Mouse (Mus musculus) embryonic facial prominence, embryonic 14.5 days (tissue): ENCODE measurements around the gene Cnga2. TPM values are rescaled to one million over a fixed set of nuclear protein-coding genes. Genes with fewer than 3 reads are reported as not detected.
A peak's percentile ranks its signal among the peaks of the same experiment; 100 is the strongest.

Experiments used
- ATAC-seq: fragments of 200-750 bp; cut with Nextera tagmentation; 2 replicates; pipeline ENCODE4 v1.8.0; 2017; ENCODE audit warnings: low read depth, moderate number of reproducible peaks, moderate TSS enrichment
- DNase-seq: peaks from one replicate; pipeline ENCODE4 v3.0.0-alpha.2; 2015; ENCODE audit warnings: low spot score
- H3K27ac ChIP-seq: fragments of 300-500 bp; sonication (generic); replicated peaks from 2 replicates; pipeline ENCODE4 v1.5.1; 2014; ENCODE audit warnings: low read depth, mild to moderate bottlenecking, low read length, moderate library complexity
- H3K27me3 ChIP-seq: fragments of 300-500 bp; sonication (generic); replicated peaks from 2 replicates; pipeline ENCODE4 v1.6.1; 2014; ENCODE audit warnings: low read length; ENCODE audit not compliant: control insufficient read depth, insufficient read depth
- H3K36me3 ChIP-seq: fragments of 300-500 bp; sonication (generic); 2 replicates; pipeline ENCODE4 v1.6.1; 2014; ENCODE audit warnings: low read length, mixed read lengths; ENCODE audit not compliant: control insufficient read depth, insufficient read depth
- H3K4me1 ChIP-seq: fragments of 300-500 bp; sonication (generic); 2 replicates; pipeline ENCODE4 v1.6.1; 2014; ENCODE audit warnings: antibody characterized with exemption, low read length; ENCODE audit not compliant: control insufficient read depth, insufficient read depth
- H3K4me2 ChIP-seq: fragments of 300-500 bp; sonication (generic); 2 replicates; pipeline ENCODE4 v1.6.1; 2014; ENCODE audit warnings: low read depth, mild to moderate bottlenecking, low read length, moderate library complexity, mixed read lengths
- H3K4me3 ChIP-seq: fragments of 300-500 bp; sonication (generic); 2 replicates; pipeline ENCODE4 v1.5.1; 2014; ENCODE audit warnings: low read depth, mild to moderate bottlenecking, low read length
- H3K9ac ChIP-seq: fragments of 300-500 bp; sonication (generic); 2 replicates; pipeline ENCODE4 v1.6.1; 2014; ENCODE audit warnings: low read depth, mild to moderate bottlenecking, low read length, moderate library complexity, mixed read lengths
- H3K9me3 ChIP-seq: fragments of 300-500 bp; sonication (generic); 2 replicates; pipeline ENCODE4 v1.6.1; 2016; ENCODE audit warnings: low read length; ENCODE audit not compliant: control insufficient read depth
- WGBS: fragments of 180-500 bp; shearing (Covaris S2); extraction: QIAGEN DNeasy Blood & Tissue Kit; methylation state at CpG from one replicate; pipeline ENCODE4 v1.1.7; 2014; 5-methylcytosine and 5-hydroxymethylcytosine counted together
- polyA plus RNA-seq: library from polyadenylated mRNA; unstranded; fragments of >200 nt; fragmentation: Nextera tagmentation; extraction: Ambion mirVana; gene quantifications from 2 replicates; pipeline ENCODE4 v1.2.1, GENCODE M21; 2014

Gene Cnga2
- 1.1 and 2.9 TPM in 2 replicates for polyA plus RNA-seq

DNA sequence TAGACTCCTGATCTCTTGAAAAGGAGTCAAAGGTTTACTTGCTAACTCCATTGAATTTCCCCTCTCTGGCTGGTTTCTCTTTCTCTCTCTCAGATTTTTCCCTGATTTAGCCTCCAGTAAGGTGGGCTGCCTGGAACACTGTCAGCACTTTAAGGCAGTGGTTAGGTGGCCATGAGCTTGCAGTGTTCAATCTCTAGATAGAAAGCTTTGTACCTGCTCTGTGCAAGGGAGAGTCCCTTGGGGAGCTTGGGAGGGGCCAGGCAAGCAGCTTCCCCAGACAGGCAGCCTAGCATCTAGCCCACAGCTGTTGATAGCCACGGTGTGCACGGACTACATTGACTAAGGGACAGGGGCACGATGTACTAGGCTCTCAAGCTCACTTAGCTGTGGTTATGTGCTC lies at the start of gene Cnga2:
Gene Cnga2 (plus strand): TSS at position 301 of the 400 bp plus-strand sequence.
- no peak for DNase-seq
- ATAC-seq: no peak
- Histone ChIP-seq H3K4me2 (no peak within 1 kb of the TSS), H3K4me3 (no peak within 1 kb of the TSS), H3K9me3 (no peaks in the 10 kb centered on the region), H3K36me3 (no peaks in the 10 kb centered on the region), H3K27ac (no peak within 1 kb of the TSS), H3K27me3 (no peaks in the 10 kb centered on the region), H3K4me1 (no peaks in the 10 kb centered on the region), H3K9ac (no peak within 1 kb of the TSS)
- 86% methylated on average over 3 of the region's 3 CpGs for WGBS

DNA sequence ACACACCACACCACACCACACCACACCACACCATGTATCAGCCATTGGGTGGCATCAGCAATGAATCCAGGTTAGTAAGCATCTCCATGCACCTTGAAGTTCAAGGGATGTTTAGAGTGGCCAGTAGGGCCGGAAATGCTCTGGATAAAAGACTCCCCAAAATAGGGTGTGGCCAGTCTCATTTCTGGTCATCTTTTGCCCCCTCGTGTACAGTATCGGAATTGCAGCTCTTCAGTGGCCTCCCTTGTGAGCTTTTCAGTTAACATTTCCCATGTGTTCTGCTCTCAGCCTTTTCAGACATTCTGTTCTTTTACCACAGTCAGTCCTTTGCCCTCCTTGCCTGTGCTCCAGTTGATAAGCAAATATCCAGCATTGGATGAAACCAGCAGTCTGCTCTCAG lies 45.0 kb upstream of the Cnga2 start:
- H3K27ac ChIP-seq: no peak overlapping the region
- H3K4me1 ChIP-seq: no peaks in the 10 kb centered on the region
- H3K36me3 ChIP-seq: no peaks in the 10 kb centered on the region
- H3K4me3 ChIP-seq: no peak overlapping the region
- H3K27me3 ChIP-seq: no peaks in the 10 kb centered on the region
- DNase-seq (peak; percentile 14), ATAC-seq (no peak)
- 30% methylated on average over 3 of the region's 3 CpGs for WGBS
- no peaks in the 10 kb centered on the region for H3K9me3 ChIP-seq
- no peak overlapping the region for H3K9ac ChIP-seq
- H3K4me2 ChIP-seq: no peak overlapping the region

DNA sequence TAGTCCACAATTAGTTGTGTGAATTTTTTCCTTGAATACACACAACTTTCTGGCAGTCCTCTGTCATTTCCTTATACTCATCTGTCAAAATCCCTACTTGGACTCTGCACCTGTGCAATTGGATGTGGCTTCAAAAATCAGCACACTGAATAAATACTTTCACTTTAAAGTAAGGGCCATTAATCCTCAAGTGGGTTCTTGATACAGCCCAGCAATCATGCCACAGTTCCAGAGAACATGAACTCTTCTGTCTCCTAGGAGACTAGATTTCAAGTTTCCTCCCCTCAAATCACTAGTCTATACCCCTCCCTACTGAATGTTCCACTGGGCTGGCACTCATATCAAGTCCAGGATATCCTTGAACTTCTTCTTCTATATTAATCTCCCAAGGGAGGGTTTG lies 33.3 kb upstream of the Cnga2 start:
- ATAC-seq: no peak
- no peaks in the 10 kb centered on the region for H3K36me3 ChIP-seq
- no peak overlapping the region for H3K27ac ChIP-seq

DNA sequence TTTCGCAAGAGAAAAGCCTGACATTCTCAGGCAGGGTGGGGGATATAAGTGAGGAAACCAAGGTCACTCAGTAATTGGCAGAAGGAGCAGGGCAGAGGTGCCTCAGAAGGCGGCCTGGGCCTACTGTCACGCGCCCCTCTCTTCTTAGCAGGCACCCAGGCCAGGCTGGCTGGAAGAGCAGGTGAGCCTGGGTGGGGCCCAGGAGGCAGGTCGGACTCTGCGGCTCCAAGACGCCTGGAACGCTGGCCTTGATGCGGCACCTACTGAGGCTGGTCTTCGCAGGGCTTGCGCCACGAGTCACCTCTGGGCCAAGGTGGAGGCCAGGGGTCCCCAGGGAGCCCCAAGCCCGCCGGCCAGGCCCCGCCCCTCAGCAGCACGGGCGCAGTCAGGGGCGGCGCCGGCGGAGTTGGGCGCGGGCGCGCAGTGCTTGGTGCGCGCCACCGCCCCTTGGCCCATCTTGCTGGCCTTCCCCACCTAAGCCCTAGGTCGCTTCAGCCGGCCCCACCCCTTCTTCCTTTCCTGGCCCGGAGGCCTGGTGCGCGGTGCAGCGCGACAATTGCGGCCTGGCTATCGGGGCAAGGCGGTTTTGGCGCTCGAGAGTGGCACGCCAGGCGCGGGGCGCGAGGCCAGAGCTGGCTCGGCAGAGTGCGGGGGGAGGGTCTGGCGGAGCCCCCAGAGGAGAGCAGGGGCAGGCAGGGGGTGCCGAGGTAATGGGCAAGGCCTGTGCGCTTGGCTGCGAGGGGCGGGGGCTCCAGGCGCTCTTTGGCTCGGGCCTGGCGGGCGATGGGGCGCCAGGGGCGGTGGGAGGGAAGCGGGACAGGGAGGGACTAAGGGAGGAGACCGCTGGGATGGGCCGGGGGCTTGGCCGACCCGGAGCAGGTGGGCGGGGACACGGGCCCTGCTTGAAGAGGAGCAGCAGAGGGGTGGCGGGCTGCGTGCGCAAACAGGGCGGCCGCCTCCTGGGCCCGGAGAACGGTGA lies 29.3 kb upstream of the Cnga2 start, which contains the start of gene Prrg3:
Gene Prrg3 (plus strand): TSS at position 552 of the 979 bp plus-strand sequence.
- peak within 1 kb of the TSS; percentile 75 for H3K9ac ChIP-seq
- no peaks in the 10 kb centered on the region for H3K4me1 ChIP-seq
- H3K4me3 ChIP-seq: peak within 1 kb of the TSS; percentile 52
- WGBS: 13% methylated on average over 37 of the region's 72 CpGs
- ATAC-seq (peak; percentile 96), DNase-seq (peak; percentile 87)
- H3K27ac ChIP-seq: peak within 1 kb of the TSS; percentile 21; the same call in 1 of the 2 replicates
- H3K4me2 ChIP-seq: peak within 1 kb of the TSS; percentile 63
- H3K27me3 ChIP-seq: peaks cover 10% of the 10 kb centered on the region; the same call in 1 of the 2 replicates
- no peaks in the 10 kb centered on the region for H3K9me3 ChIP-seq
- H3K36me3 ChIP-seq: no peaks in the 10 kb centered on the region

More for the DNA sequence above, 33.3 kb upstream of the Cnga2 start:
- no peak for DNase-seq
- H3K27me3 ChIP-seq: peaks cover 5% of the 10 kb centered on the region
- no peak overlapping the region for H3K9ac ChIP-seq
- H3K4me2 ChIP-seq: no peak overlapping the region
- H3K4me1 ChIP-seq: no peaks in the 10 kb centered on the region
- no peak overlapping the region for H3K4me3 ChIP-seq
- H3K9me3 ChIP-seq: no peaks in the 10 kb centered on the region

DNA sequence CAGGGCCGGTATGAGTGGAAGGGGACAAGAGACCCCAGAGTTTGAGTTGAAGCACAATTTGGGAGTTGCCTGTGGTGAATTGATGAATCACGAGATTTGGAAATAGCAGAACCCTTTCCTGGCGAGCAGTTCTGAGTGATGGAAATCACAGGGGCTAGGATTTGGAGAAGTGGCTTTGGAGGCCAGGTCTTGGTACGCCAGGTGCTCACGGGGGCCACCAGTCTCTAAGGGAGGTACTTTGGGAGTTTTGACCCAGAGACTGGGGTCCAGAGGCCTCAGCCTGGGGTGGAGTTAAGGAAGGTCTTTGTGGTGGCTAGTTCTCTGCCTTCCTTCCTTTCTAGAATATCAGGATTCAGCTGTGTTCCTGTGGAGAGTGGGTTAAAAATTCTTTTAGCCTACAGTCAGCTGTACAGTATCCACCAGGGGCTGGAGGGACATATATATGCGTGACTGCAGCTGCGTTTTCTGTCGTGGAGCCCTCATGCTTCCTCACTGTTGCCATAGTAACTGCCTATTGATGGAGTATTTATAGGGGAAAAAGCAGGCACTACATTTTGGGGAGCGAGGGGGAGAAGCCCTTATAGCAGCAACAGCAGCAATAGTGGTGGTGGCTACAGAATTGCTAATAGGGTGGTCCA lies 28.3 kb upstream of the Cnga2 start:
- Histone ChIP-seq H3K9me3 (no peaks in the 10 kb centered on the region), H3K4me2 (peak overlapping the region; percentile 63), H3K36me3 (no peaks in the 10 kb centered on the region), H3K9ac (peak overlapping the region; percentile 75), H3K27me3 (peaks cover 4% of the 10 kb centered on the region; the same call in 1 of the 2 replicates), H3K27ac (0 out of 2 replicates have a peak overlapping the region, but pooled peaks have one; percentile 21), H3K4me1 (no peaks in the 10 kb centered on the region), H3K4me3 (peak overlapping the region; percentile 52)
- WGBS: 32% methylated on average over 9 of the region's 9 CpGs
- peak; percentile 6 for DNase-seq
- ATAC-seq: peak; percentile 31

DNA sequence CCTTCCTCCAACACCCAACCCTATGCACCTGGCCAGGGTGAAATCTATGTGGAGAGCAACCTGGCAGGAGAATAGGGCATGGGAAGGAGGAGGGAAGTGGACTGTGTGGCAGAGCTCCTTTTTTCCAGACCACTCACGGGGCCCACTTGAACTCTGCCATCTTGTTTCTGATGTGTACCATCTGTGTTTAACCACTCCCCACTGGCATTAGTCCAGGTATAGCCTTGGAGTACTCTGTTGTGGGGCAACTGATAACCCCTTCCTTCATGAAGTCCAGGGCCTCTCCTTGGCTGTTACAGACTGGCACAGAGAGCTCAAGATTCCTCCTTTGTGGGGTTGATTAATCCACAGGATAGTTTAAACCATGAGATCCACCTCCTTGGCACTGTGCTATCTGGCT lies 23.4 kb upstream of the Cnga2 start:
- H3K4me3 ChIP-seq: no peak overlapping the region
- WGBS: 56% methylated on average over 1 of the region's 1 CpGs
- ATAC-seq (no peak), DNase-seq (no peak)
- H3K4me2 ChIP-seq: no peak overlapping the region
- H3K9ac ChIP-seq: no peak overlapping the region
- H3K27me3 ChIP-seq: peaks cover 4% of the 10 kb centered on the region; the same call in 1 of the 2 replicates
- no peaks in the 10 kb centered on the region for H3K36me3 ChIP-seq
- no peak overlapping the region for H3K27ac ChIP-seq
- H3K9me3 ChIP-seq: no peaks in the 10 kb centered on the region
- no peaks in the 10 kb centered on the region for H3K4me1 ChIP-seq

DNA sequence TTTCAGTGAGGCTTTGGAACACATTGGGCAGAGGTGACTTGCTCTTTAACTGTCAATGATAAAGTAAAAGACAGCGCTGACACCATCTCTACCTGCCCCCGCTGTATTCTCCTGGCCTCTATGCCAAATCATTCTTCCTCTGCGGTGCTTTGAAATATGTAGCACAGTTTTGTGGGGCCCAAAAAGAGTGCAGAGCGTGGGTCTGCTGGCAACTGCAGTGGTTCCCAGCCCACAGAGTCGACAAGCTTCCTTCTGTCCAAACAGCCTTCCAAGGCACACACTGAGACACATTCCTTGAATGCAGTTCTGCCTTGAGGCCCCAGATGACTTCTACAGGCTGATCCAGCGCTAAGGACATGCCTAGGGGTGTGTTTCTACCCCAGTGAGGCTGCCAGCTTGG lies 22.8 kb upstream of the Cnga2 start:
- WGBS: 74% methylated on average over 6 of the region's 6 CpGs

DNA sequence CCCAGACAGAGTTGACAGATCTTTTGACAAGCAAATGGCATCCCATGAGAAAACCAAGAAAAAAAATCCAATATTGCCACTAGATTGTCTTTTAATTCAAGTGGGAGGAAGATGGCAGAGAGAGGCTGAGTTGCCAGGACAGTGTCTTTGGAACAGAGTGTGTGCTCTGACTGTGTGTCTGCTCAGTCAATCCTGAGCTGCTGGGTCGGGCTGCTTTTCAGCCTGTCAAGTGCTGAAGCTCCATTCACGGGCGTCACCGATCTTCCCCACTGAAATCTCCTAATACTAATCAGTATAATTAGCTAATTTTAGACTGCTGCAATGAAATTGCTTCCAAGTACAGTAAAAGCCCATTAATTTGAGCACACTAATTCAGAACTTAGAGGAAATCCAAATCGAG lies 20.3 kb upstream of the Cnga2 start:
- 65% methylated on average over 5 of the region's 5 CpGs for WGBS
- H3K27ac ChIP-seq: no peak overlapping the region
- no peaks in the 10 kb centered on the region for H3K4me1 ChIP-seq
- no peak overlapping the region for H3K4me3 ChIP-seq
- no peaks in the 10 kb centered on the region for H3K9me3 ChIP-seq
- no peak for DNase-seq
- H3K36me3 ChIP-seq: no peaks in the 10 kb centered on the region
- H3K27me3 ChIP-seq: 0 out of 2 replicates have a peak, but pooled peaks cover 4% of the 10 kb centered on the region
- no peak overlapping the region for H3K4me2 ChIP-seq
- no peak overlapping the region for H3K9ac ChIP-seq
- ATAC-seq: no peak

More for the DNA sequence above, 22.8 kb upstream of the Cnga2 start:
- Histone ChIP-seq H3K4me1 (no peaks in the 10 kb centered on the region), H3K27ac (no peak overlapping the region), H3K9me3 (no peaks in the 10 kb centered on the region), H3K27me3 (0 out of 2 replicates have a peak, but pooled peaks cover 4% of the 10 kb centered on the region), H3K4me2 (no peak overlapping the region), H3K9ac (no peak overlapping the region), H3K4me3 (no peak overlapping the region), H3K36me3 (no peaks in the 10 kb centered on the region)
- DNase-seq (no peak), ATAC-seq (no peak)
